Mouse (Mus musculus): ENCODE measurements at regions not wholly inside any gene's neighbourhood (a gene's known extent, or its start where the extent isn't known, plus 50 kb on each side); places are given as distances from the start of the nearest gene placed in this dataset.
A peak's percentile ranks its signal among the peaks of the same experiment; 100 is the strongest.

GRCm38 (mm10) chr8:29460119-29460518 lies 2012.6 kb downstream of the Poteg start:
- Histone ChIP-seq H3K4me1 (no peaks in the 10 kb centered on the region), H3K4me2 (replicated peaks) (no peak overlapping the region), H3K9me3 (no peaks in the 10 kb centered on the region), H3K4me3 (no peak overlapping the region), H3K9ac (no peak overlapping the region), H3K27ac (no peak overlapping the region), H3K36me3 (no peaks in the 10 kb centered on the region), H3K27me3 (replicated peaks) (no peaks in the 10 kb centered on the region)
- WGBS, result 73% methylated on average over 1 of the region's 1 CpGs
- ATAC-seq (ENCODE audit: low FRiP score, low read depth), result no peak

- H3K27ac ChIP-seq, result no peak overlapping the region
- H3K27me3 ChIP-seq (replicated peaks), result no peaks in the 10 kb centered on the region
- no peaks in the 10 kb centered on the region for H3K4me1 ChIP-seq
- no peak for ATAC-seq (ENCODE audit: low FRiP score, low read depth)
- no peak overlapping the region for H3K4me2 ChIP-seq (replicated peaks)
- H3K9ac ChIP-seq, result no peak overlapping the region
- H3K4me3 ChIP-seq, result no peak overlapping the region
- no peaks in the 10 kb centered on the region for H3K36me3 ChIP-seq
- WGBS, result 85% methylated on average over 2 of the region's 2 CpGs
- no peaks in the 10 kb centered on the region for H3K9me3 ChIP-seq
Measured at GRCm38 (mm10) chr8:29492931-29493330, 2045.5 kb downstream of the Poteg start.

DNA sequence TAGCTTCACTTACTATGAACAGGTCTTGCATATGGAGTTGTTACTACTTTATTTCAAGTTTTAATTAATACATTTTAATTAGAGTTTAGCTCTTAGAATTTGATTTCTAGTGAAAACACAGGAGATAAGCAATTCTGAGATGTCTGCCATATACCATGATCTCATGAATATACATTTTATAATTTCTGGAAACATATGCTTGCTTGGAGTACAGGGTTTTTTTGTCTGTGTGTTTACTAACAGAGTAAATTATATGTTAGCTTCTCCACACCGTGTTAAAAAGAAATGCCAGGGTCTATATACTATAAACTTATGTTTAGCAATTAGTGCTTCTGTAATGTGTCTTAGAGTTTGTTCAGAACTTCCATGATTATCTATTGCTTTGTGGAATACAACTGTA lies 2079.9 kb downstream of the Poteg start:
- H3K9me3 ChIP-seq, result no peaks in the 10 kb centered on the region
- H3K27ac ChIP-seq, result no peak overlapping the region
- no peak overlapping the region for H3K4me3 ChIP-seq
- H3K4me1 ChIP-seq, result no peaks in the 10 kb centered on the region
- H3K36me3 ChIP-seq, result no peaks in the 10 kb centered on the region
- H3K4me2 ChIP-seq (replicated peaks), result no peak overlapping the region
- no peaks in the 10 kb centered on the region for H3K27me3 ChIP-seq (replicated peaks)
- 88% methylated on average over 1 of the region's 1 CpGs for WGBS
- ATAC-seq (ENCODE audit: low FRiP score, low read depth), result no peak
- H3K9ac ChIP-seq, result no peak overlapping the region

DNA sequence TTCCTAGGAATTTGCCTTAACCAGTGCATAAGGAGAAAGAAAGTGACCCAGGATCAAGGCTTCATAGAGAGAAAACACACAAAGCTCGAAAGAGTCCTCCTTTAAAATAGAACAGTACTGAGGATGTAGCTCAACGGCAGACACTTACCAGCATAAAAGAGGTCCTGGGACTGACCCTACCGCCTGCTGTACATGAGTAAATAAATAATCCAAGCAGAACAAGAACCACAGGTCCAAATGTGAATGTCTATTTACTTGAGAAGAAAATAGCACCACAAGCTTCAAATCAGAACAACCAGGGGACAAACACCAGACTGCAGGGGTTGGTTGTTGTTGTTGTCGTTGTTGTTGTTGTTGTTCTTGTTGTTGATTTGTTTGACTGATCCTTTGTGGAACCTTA lies 2084.1 kb downstream of the Poteg start:
- H3K27me3 ChIP-seq (replicated peaks), result no peaks in the 10 kb centered on the region
- no peaks in the 10 kb centered on the region for H3K4me1 ChIP-seq
- H3K9ac ChIP-seq, result no peak overlapping the region
- no peak for ATAC-seq (ENCODE audit: low FRiP score, low read depth)
- H3K36me3 ChIP-seq, result no peaks in the 10 kb centered on the region
- no peak overlapping the region for H3K4me3 ChIP-seq
- 71% methylated on average over 4 of the region's 4 CpGs for WGBS
- no peak overlapping the region for H3K4me2 ChIP-seq (replicated peaks)
- no peaks in the 10 kb centered on the region for H3K9me3 ChIP-seq
- H3K27ac ChIP-seq, result no peak overlapping the region

- no peaks in the 10 kb centered on the region for H3K4me1 ChIP-seq
- ATAC-seq (ENCODE audit: low FRiP score, low read depth), result no peak
- H3K36me3 ChIP-seq, result no peaks in the 10 kb centered on the region
- H3K9ac ChIP-seq, result no peak overlapping the region
- H3K4me2 ChIP-seq (replicated peaks), result no peak overlapping the region
- WGBS, result 90% methylated on average over 2 of the region's 2 CpGs
- H3K4me3 ChIP-seq, result no peak overlapping the region
- no peaks in the 10 kb centered on the region for H3K9me3 ChIP-seq
- no peaks in the 10 kb centered on the region for H3K27me3 ChIP-seq (replicated peaks)
- no peak overlapping the region for H3K27ac ChIP-seq
Measured at GRCm38 (mm10) chr8:29538016-29538415, 2090.5 kb downstream of the Poteg start.

GRCm38 (mm10) chr8:29539856-29540255 lies 2092.4 kb downstream of the Poteg start:
- no peak overlapping the region for H3K4me2 ChIP-seq (replicated peaks)
- 76% methylated on average over 3 of the region's 3 CpGs for WGBS
- H3K27ac ChIP-seq, result no peak overlapping the region
- H3K9me3 ChIP-seq, result no peaks in the 10 kb centered on the region
- H3K4me3 ChIP-seq, result no peak overlapping the region
- no peaks in the 10 kb centered on the region for H3K27me3 ChIP-seq (replicated peaks)
- no peak for ATAC-seq (ENCODE audit: low FRiP score, low read depth)
- no peaks in the 10 kb centered on the region for H3K36me3 ChIP-seq
- H3K9ac ChIP-seq, result no peak overlapping the region
- H3K4me1 ChIP-seq, result no peaks in the 10 kb centered on the region

- Histone ChIP-seq H3K27me3 (replicated peaks) (no peaks in the 10 kb centered on the region), H3K36me3 (no peaks in the 10 kb centered on the region), H3K9me3 (no peaks in the 10 kb centered on the region), H3K4me2 (replicated peaks) (no peak overlapping the region), H3K4me1 (no peaks in the 10 kb centered on the region), H3K9ac (no peak overlapping the region), H3K4me3 (no peak overlapping the region), H3K27ac (no peak overlapping the region)
- ATAC-seq (ENCODE audit: low FRiP score, low read depth), result peak; percentile 61
- 65% methylated on average over 5 of the region's 5 CpGs for WGBS
Measured at GRCm38 (mm10) chr8:29544142-29544541, 2096.7 kb downstream of the Poteg start.

- Histone ChIP-seq H3K4me3 (no peak overlapping the region), H3K4me1 (no peaks in the 10 kb centered on the region), H3K9me3 (no peaks in the 10 kb centered on the region), H3K9ac (no peak overlapping the region), H3K4me2 (replicated peaks) (no peak overlapping the region), H3K27me3 (replicated peaks) (no peaks in the 10 kb centered on the region), H3K27ac (no peak overlapping the region), H3K36me3 (no peaks in the 10 kb centered on the region)
- 91% methylated on average over 6 of the region's 6 CpGs for WGBS
- no peak for ATAC-seq (ENCODE audit: low FRiP score, low read depth)
Measured at GRCm38 (mm10) chr8:29585671-29586070, 2138.2 kb downstream of the Poteg start.

DNA sequence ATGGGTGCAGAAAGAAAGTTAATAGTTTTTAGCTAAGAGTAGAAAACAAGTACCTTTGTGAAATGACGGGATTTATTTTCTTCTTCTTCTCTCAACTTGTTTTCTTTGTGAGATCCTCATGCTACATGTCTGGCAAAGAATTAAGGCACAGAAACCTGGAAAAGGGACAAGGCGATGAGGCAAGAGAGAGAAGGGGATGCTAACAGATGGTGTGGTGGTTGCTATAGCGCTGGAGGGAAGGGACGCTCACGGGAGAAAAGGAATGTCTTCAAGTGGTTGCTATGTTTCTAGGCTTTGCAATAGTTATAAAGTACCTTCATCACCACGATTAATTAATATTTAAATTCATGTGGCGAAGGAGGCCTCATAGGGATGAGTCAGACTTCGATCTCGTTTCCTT lies 2146.7 kb downstream of the Poteg start:
- H3K4me2 ChIP-seq (replicated peaks), result no peak overlapping the region
- no peak overlapping the region for H3K9ac ChIP-seq
- H3K4me1 ChIP-seq, result no peaks in the 10 kb centered on the region
- H3K4me3 ChIP-seq, result no peak overlapping the region
- 82% methylated on average over 9 of the region's 9 CpGs for WGBS
- H3K36me3 ChIP-seq, result no peaks in the 10 kb centered on the region
- H3K27me3 ChIP-seq (replicated peaks), result no peaks in the 10 kb centered on the region
- no peak overlapping the region for H3K27ac ChIP-seq
- no peak for ATAC-seq (ENCODE audit: low FRiP score, low read depth)
- no peaks in the 10 kb centered on the region for H3K9me3 ChIP-seq

DNA sequence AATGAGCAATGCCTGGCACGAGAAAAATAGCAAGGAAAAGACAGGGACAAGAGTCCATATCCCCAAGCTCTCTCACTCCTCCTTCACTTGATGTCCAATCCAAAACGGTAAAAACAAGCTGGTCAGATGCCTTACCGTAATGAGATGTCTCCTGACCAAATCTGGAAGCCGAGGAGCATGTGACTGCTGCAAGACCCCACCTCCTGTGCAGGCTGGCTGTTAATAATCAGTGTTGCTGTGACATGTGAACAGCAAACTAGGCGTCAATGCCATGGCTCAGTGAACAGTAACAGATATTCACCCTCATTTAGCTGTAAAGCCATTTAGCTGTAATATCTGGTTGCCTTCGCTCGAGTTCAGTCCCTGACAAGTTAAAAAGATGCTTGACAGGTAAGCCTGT lies 2166.6 kb downstream of the Poteg start:
- Histone ChIP-seq H3K4me1 (no peaks in the 10 kb centered on the region), H3K9ac (no peak overlapping the region), H3K27me3 (replicated peaks) (no peaks in the 10 kb centered on the region), H3K4me2 (replicated peaks) (no peak overlapping the region), H3K9me3 (no peaks in the 10 kb centered on the region), H3K4me3 (no peak overlapping the region), H3K27ac (no peak overlapping the region), H3K36me3 (no peaks in the 10 kb centered on the region)
- 75% methylated on average over 7 of the region's 7 CpGs for WGBS
- no peak for ATAC-seq (ENCODE audit: low FRiP score, low read depth)

- Histone ChIP-seq H3K4me1 (no peaks in the 10 kb centered on the region), H3K9me3 (no peaks in the 10 kb centered on the region), H3K9ac (no peak overlapping the region), H3K4me2 (replicated peaks) (no peak overlapping the region), H3K4me3 (no peak overlapping the region), H3K27me3 (replicated peaks) (no peaks in the 10 kb centered on the region), H3K27ac (no peak overlapping the region), H3K36me3 (no peaks in the 10 kb centered on the region)
- 83% methylated on average over 3 of the region's 3 CpGs for WGBS
- ATAC-seq (ENCODE audit: low FRiP score, low read depth), result no peak
Measured at GRCm38 (mm10) chr8:29661616-29662015, 2214.1 kb downstream of the Poteg start.

GRCm38 (mm10) chr8:29675870-29676269 lies 2228.4 kb downstream of the Poteg start:
- H3K36me3 ChIP-seq, result no peaks in the 10 kb centered on the region
- WGBS, result 78% methylated on average over 3 of the region's 3 CpGs
- H3K4me1 ChIP-seq, result no peaks in the 10 kb centered on the region
- ATAC-seq (ENCODE audit: low FRiP score, low read depth), result no peak
- H3K9me3 ChIP-seq, result no peaks in the 10 kb centered on the region
- no peaks in the 10 kb centered on the region for H3K27me3 ChIP-seq (replicated peaks)
- no peak overlapping the region for H3K4me2 ChIP-seq (replicated peaks)
- no peak overlapping the region for H3K9ac ChIP-seq
- no peak overlapping the region for H3K27ac ChIP-seq
- no peak overlapping the region for H3K4me3 ChIP-seq

- ATAC-seq (ENCODE audit: low FRiP score, low read depth), result no peak
- H3K4me1 ChIP-seq, result no peaks in the 10 kb centered on the region
- H3K9me3 ChIP-seq, result no peaks in the 10 kb centered on the region
- H3K27me3 ChIP-seq (replicated peaks), result no peaks in the 10 kb centered on the region
- H3K4me3 ChIP-seq, result no peak overlapping the region
- WGBS, result 29% methylated on average over 1 of the region's 1 CpGs
- no peak overlapping the region for H3K4me2 ChIP-seq (replicated peaks)
- no peak overlapping the region for H3K9ac ChIP-seq
- no peaks in the 10 kb centered on the region for H3K36me3 ChIP-seq
- H3K27ac ChIP-seq, result no peak overlapping the region
Measured at GRCm38 (mm10) chr8:29683340-29683739, 2235.9 kb downstream of the Poteg start.

- Histone ChIP-seq H3K9ac (no peak overlapping the region), H3K36me3 (no peaks in the 10 kb centered on the region), H3K27me3 (replicated peaks) (no peaks in the 10 kb centered on the region), H3K4me3 (no peak overlapping the region), H3K9me3 (no peaks in the 10 kb centered on the region), H3K4me1 (no peaks in the 10 kb centered on the region), H3K27ac (no peak overlapping the region), H3K4me2 (replicated peaks) (no peak overlapping the region)
- ATAC-seq (ENCODE audit: low FRiP score, low read depth), result no peak
- 62% methylated on average over 1 of the region's 1 CpGs for WGBS
Measured at GRCm38 (mm10) chr8:29686594-29686993, 2239.1 kb downstream of the Poteg start.
